Mouse (Mus musculus): Measurements from ENCODE around the gene Gpr22. TPM values are rescaled to one million over a fixed set of nuclear protein-coding genes. Genes with fewer than 3 reads are reported as not detected.

The Gpr22 gene
- total RNA-seq, 2 experiments from 2014 or later, result 19.5 to 20.5 TPM

DNA sequence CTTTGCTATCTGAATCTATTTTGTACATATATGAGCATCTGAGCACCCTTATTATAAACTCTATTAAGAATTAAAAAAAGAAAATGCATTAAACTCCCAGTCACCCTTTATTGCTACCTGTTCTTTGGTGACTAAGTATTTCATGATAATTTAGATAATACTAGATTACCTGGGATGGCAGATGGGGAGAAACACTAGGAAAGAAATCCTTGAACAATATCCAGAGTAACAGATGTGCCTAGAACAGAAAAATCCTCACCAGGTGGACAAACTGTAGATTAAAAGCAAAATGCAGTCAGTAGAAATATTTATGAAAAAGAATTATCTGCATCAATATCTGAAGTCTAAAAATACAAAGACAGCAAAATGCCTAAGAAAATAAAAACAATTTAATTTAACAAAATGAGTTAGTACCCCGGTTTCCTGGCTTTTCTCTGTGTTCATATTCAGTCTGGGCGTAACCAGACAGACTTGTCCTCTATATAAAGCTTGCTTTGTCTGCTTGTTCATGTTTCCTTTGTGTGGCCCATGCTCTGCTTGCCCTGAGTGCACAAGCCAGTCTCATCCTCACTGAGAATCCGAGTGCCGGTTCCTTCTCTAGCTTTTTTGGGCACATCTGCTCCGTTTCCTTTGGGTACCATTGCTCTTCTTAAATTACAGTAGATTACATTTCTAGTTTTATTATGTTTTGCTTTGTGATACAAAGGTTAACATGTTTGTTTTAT, 13.0 kb downstream of the Gpr22 start:
- intact Hi-C loops (cut with DNase I), result no loop called here
- DNase-seq (ENCODE audit: low spot score), result no peak

DNA sequence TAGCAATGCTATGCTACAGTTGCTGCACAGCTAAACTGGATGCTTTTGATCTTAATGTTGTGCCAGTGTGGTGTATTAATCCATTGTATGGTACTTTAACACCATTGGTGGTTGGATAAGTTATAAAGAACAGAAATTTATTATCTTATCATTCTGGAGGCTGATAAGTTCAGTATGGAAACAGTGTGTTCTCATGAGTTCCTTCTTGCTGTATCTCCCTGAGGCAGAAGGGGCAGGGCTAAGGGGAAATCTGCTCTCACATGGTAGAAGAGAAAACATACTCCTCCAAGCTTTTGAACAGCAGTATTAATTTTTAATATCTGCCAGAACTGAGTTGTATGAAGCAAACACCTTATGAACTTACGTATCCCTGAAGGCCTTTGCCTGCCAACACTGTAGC, 20.5 kb downstream of the Gpr22 start:
- intact Hi-C loops (cut with DNase I), result no loop called here
- DNase-seq (ENCODE audit: low spot score), result no peak

DNA sequence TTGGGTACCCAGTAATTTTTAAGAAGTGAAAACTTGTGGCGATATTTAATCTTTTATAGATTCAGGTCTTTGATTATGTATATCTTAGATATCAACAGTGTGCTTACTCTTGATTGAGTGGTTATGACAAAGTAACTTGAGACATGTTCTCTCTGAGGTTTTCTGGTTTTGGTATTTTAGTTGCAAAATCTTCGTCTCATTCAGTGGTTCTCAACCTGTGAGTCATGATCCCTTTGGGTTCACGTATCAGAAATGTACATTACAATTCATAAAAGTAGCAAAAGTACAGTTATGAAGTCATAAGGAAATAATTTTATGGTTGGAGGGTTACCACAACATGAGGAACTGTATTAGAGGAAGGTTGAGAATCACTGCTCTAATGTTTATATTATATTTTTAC, 27.1 kb downstream of the Gpr22 start:
- DNase-seq (ENCODE audit: low spot score), result no peak
- intact Hi-C loops (cut with DNase I), result no loop called here

DNA sequence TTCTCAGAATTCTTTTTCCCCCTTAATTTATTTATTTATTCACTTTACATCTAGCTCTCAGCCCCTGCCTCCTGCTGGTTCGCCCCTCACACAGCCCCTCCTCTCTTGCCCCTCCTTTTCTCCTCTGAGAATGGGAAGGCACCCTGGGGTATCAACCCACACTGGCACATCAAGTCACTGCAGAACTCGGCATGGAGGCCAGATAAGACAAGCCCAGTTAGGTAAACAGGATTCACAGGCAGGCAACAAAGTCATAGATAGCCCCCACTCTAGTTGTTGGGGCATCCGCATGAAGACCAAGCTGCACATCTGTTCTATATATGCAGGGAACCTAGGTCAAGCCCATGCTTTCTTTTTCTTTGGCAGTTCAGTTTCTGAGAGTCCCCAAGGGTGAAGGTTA, 46.6 kb downstream of the Gpr22 start:
- intact Hi-C loops (cut with DNase I), result loop anchor here (5.0 kb wide), 1 partner anchor 40 kb away; no protein-coding TSS in a partner anchor
- DNase-seq (ENCODE audit: low spot score), result no peak

DNA sequence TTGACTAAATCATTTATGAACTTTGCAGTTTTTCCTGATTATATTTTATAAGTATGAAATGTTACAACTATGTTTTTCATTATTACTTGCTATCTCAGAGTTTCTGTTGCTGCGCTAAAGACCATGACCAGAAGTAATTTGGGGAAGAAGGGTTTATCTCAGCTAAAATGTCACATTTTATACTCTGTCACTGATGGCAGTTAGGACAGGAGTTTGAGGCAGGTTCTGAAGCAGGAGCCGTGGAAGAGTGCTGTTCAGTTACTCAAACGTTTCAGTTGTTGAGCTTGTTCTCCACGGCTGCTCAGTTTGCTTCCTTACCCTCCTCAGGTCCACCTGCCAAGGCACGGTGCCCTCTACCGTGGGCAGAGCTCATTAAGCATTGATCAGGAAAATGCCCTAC, 47.7 kb downstream of the Gpr22 start:
- intact Hi-C loops (cut with DNase I), result loop anchor here (5.0 kb wide), 1 partner anchor 39 kb away; no protein-coding TSS in a partner anchor
- no peak for DNase-seq (ENCODE audit: low spot score)

Other genes with a start within 250 kb of the Gpr22 start
- 10 to 100 TPM; 10.1 to 11.1 TPM for gene Cbll1, start 214.3 kb downstream of the Gpr22 start, total RNA-seq (2021)
- gene Slc26a4, start 154.0 kb downstream of the Gpr22 start, total RNA-seq (2021), result under 1 TPM; 0.08 to 0.13 TPM
- 10 to 100 TPM; 30.6 to 34.5 TPM for gene Bcap29, start 79.3 kb downstream of the Gpr22 start, total RNA-seq (2021)
- gene Dus4l, start 59.1 kb downstream of the Gpr22 start, total RNA-seq (2021), result 1 to 10 TPM; 7.4 to 8.5 TPM
- 10 to 100 TPM; 49.6 to 53.9 TPM for gene Cog5, start 59.1 kb downstream of the Gpr22 start, total RNA-seq (2021)
- 10 to 100 TPM; 78.4 to 85.9 TPM for gene Hbp1, start 236.6 kb upstream of the Gpr22 start, total RNA-seq (2021)